In the genomic region with DNA sequence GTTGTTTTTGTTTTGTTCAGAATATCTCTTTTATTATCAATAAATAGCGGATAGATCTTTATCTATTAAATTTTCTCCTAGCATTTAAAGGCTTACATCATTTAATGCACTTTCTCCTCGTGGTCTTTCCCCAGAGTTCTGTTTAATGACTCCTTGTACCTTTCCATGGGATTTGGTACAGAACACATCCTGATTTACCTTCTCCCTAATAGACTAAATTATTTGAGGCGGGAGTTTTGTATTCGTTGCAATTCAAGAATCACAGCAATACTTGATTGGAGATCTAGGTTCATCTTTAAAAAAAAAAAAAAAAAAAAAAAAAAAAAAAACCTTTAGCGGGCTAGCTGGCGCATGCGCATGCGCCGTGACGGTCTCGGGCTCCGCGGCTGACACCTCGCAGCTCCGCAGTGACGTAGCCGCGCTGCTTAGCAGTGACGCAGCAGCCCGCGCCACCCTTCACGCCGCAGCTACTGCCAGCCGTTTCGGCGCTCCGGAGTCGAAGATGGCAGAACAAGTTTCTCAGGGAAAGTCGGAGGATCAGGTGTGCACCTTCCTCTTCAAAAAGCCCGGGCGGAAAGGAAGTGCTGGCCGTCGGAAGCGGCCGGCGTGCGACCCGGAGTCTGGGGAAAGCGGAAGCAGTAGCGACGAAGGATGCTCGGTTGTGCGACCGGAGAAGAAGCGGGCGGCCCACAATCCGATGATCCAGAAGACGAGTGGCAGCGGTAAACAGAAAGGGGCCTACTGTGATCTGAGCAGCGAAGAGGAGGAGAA, we compare ENCODE assay signal across 8 mouse cellular contexts. TPM values are rescaled to one million over a fixed set of nuclear protein-coding genes. Genes with fewer than 3 reads are reported as not detected.
A peak's percentile ranks its signal among the peaks of the same experiment; 100 is the strongest.
DNase-seq lines count a peak whose midpoint lies in the region; ATAC-seq and TF ChIP-seq lines count a peak whose summit lies in the region.

A gene (plus strand): TSS at position 363 of the 771 bp plus-strand sequence.

- H3ac ChIP-seq in C2C12 (ENCODE audit: control insufficient read depth, insufficient read length, low read depth) = peak within 1 kb of the TSS; percentile 16

- TF ChIP-seq CTCF in C2C12 (IDR thresholded peaks at IDR 0.05; ENCODE audit: control insufficient read depth, insufficient read depth, insufficient read length) = no peak

- peak within 1 kb of the TSS; percentile 82 for H3K4me2 ChIP-seq in heart, embryonic 14.5 days (ENCODE audit: low read length)
- peak within 1 kb of the TSS; percentile 84 for H3K4me2 ChIP-seq in liver, embryonic 12.5 days

- DNase-seq in c-Kit-negative CD71-positive TER-119-positive erythroid progenitor cells, embryonic 14.5 days (ENCODE audit: low read depth, low spot score) = peak; percentile 82
- DNase-seq in fibroblast of lung, adult 2 months (ENCODE audit: low read depth) = peak; percentile 63
- peak; percentile 93 for DNase-seq in kidney, postnatal 10 days
- DNase-seq in naive thymus-derived CD4-positive, alpha-beta T cell, adult 2 months (ENCODE audit: low read depth) = peak; percentile 95
- DNase-seq in splenic B cell, adult 2 months (ENCODE audit: low read depth, low spot score) = peak; percentile 96

- no peaks in the 10 kb centered on the region for H3K36me3 ChIP-seq in C2C12 (ENCODE audit: control insufficient read depth, insufficient read depth)
- H3K36me3 ChIP-seq in heart, embryonic 14.5 days (ENCODE audit: control insufficient read depth, insufficient read depth, low read length) = no peaks in the 10 kb centered on the region
- no peaks in the 10 kb centered on the region; the same call in 1 of the 2 replicates for H3K36me3 ChIP-seq in liver, embryonic 12.5 days
- no peaks in the 10 kb centered on the region for H3K36me3 ChIP-seq in splenic B cell, adult 2 months (ENCODE audit: control insufficient read depth, insufficient read depth, low read length, poor library complexity, severe bottlenecking)

- H3K79me3 ChIP-seq in C2C12 (ENCODE audit: low read depth) = no peaks in the 10 kb centered on the region

- H3K27me3 ChIP-seq in C2C12 (ENCODE audit: control insufficient read depth, insufficient read depth, insufficient read length) = no peaks in the 10 kb centered on the region
- H3K27me3 ChIP-seq in heart, embryonic 14.5 days (ENCODE audit: control insufficient read depth, insufficient read depth, low read length) = no peaks in the 10 kb centered on the region
- H3K27me3 ChIP-seq in liver, embryonic 12.5 days (replicated peaks) = no peaks in the 10 kb centered on the region
- no peaks in the 10 kb centered on the region for H3K27me3 ChIP-seq in splenic B cell, adult 2 months (ENCODE audit: control insufficient read depth, insufficient read depth, low read length, poor library complexity, severe bottlenecking)

- 3% methylated on average over 50 of the region's 50 CpGs for WGBS in heart, embryonic 14.5 days
- WGBS in liver, embryonic 12.5 days (ENCODE audit: insufficient replicate concordance) = 2% methylated on average over 50 of the region's 50 CpGs

- H3K9me3 ChIP-seq in heart, embryonic 14.5 days (ENCODE audit: control insufficient read depth, low read length) = no peaks in the 10 kb centered on the region
- no peaks in the 10 kb centered on the region for H3K9me3 ChIP-seq in liver, embryonic 12.5 days (replicated peaks)

- peak; percentile 61; the same call in 1 of the 2 replicates for ATAC-seq in heart, embryonic 14.5 days (ENCODE audit: insufficient number of reproducible peaks, insufficient read depth, low FRiP score, low read depth)
- peak; percentile 96 for ATAC-seq in liver, embryonic 12.5 days

- peak within 1 kb of the TSS; percentile 26 to 49; a peak in 2 of 4 replicates for H3K27ac ChIP-seq in heart, embryonic 14.5 days (replicated peaks in 1 of 2; ENCODE audit: control insufficient read depth in 1 of 2, insufficient read depth in 1 of 2, low read depth in 2 of 2, low read length in 2 of 2)
- H3K27ac ChIP-seq in liver, embryonic 12.5 days = peak within 1 kb of the TSS; percentile 81

- H3K4me3 ChIP-seq in C2C12 (ENCODE audit: insufficient read depth, poor library complexity, severe bottlenecking) = peak within 1 kb of the TSS; percentile 26
- H3K4me3 ChIP-seq in heart, embryonic 14.5 days (ENCODE audit: control insufficient read depth in 1 of 2, insufficient read depth in 1 of 2, low read depth in 1 of 2, low read length in 2 of 2) = peak within 1 kb of the TSS; percentile 62 to 63
- H3K4me3 ChIP-seq in liver, embryonic 12.5 days = peak within 1 kb of the TSS; percentile 64

- peaks cover 5 to 8% of the 10 kb centered on the region in 2 experiments; a peak in 3 of 4 replicates for H3K4me1 ChIP-seq in heart, embryonic 14.5 days (ENCODE audit: control insufficient read depth in 2 of 2, insufficient read depth in 2 of 2, low read length in 2 of 2)
- H3K4me1 ChIP-seq in liver, embryonic 12.5 days = peaks cover 9% of the 10 kb centered on the region

- no peaks in the 10 kb centered on the region for H3K79me2 ChIP-seq in C2C12 (ENCODE audit: control insufficient read depth, insufficient read depth)

- peak within 1 kb of the TSS; percentile 78 for H3K9ac ChIP-seq in heart, embryonic 14.5 days (ENCODE audit: low read length)
- H3K9ac ChIP-seq in liver, embryonic 12.5 days = peak within 1 kb of the TSS; percentile 74

TF ChIP-seq in C2C12, 6 proteins besides CTCF, POLR2A, EP300 and RAD21:
- no peak for TF ChIP-seq FOSL1 (IDR thresholded peaks at IDR 0.05; ENCODE audit: insufficient read depth, low read length, poor library complexity, severe bottlenecking)
- no peak for TF ChIP-seq CEBPB (IDR thresholded peaks at IDR 0.05; ENCODE audit: low read depth)
- no peak for TF ChIP-seq USF1 (IDR thresholded peaks at IDR 0.05; ENCODE audit: low read depth)
- TF ChIP-seq MAX (IDR thresholded peaks at IDR 0.05) = peak; percentile 59
- no peak for TF ChIP-seq MYOG (IDR thresholded peaks at IDR 0.05; ENCODE audit: control insufficient read depth, extremely low read depth, insufficient read length)

RNA-seq across cellular contexts. Expression of the gene that starts here (rescaled TPM):
- polyA plus RNA-seq in C2C12 (2012; fragmentation: generic; extraction: Trizol) = 3.0 TPM
- 19.1 and 20.3 TPM in 2 replicates for polyA plus RNA-seq in heart, embryonic 14.5 days (2014; fragmentation: Nextera tagmentation; extraction: Ambion mirVana)
- polyA plus RNA-seq in liver, embryonic 12.5 days (2016; fragmentation: Nextera tagmentation; extraction: Ambion mirVana) = 17.7 and 18.2 TPM in 2 replicates

Comparison
In these comparisons a context has a peak if more than half of its experiments do, and no peak if none do; other contexts are left out.
1. Peak in every context shown above with its lines: DNase-seq, ATAC-seq, H3K4me3 ChIP-seq and H3K27ac ChIP-seq.